28 mouse cellular contexts compared by ENCODE assay signal in genomic region chr14:120661111-120661510, GRCm38 (mm10).
A peak's percentile ranks its signal among the peaks of the same experiment; 100 is the strongest.
DNase-seq lines count a peak whose midpoint lies in the region; ATAC-seq lines count a peak whose summit lies in the region.
"Had no signal": no experiment of that assay in that cellular context is flagged by ENCODE, and none has a peak within 500 bp of the region (broad histone marks: within the 10 kb centered on the region; RNA-seq: fewer than 3 reads in every experiment).

No protein-coding gene starts in this region.

- ATAC-seq in heart, embryonic 13.5 days (ENCODE audit: extremely low read depth, insufficient number of reproducible peaks, low FRiP score, low TSS enrichment) = no peak
- ATAC-seq in heart, embryonic 11.5 days (replicated peaks; ENCODE audit: insufficient number of reproducible peaks, low FRiP score, low TSS enrichment) = no peak
- no peak for ATAC-seq in megakaryocyte, adult 5-6 weeks (ENCODE audit: poor library complexity, severe bottlenecking)
- no peak for ATAC-seq in frontal cortex, adult (ENCODE audit: low TSS enrichment)
- ATAC-seq: forebrain, embryonic 14.5 days; intestine, postnatal 0 days; midbrain, embryonic 15.5 days had no signal

- H3K4me2 ChIP-seq in heart, embryonic 13.5 days = no peak overlapping the region
- H3K4me2 ChIP-seq in heart, embryonic 11.5 days = no peak overlapping the region
- H3K4me2 ChIP-seq: embryonic facial prominence, embryonic 15.5 days; heart, embryonic 12.5 days; hindbrain, embryonic 14.5 days; kidney, embryonic 15.5 days; limb, embryonic 12.5 days; midbrain, embryonic 15.5 days; neural tube, embryonic 15.5 days had no signal

- peak; percentile 29 for DNase-seq in lung, postnatal 10 days
- DNase-seq in Muller cell, postnatal 12 days (ENCODE audit: inconsistent ontology term) = no peak
- DNase-seq: adrenal gland, adult 8-10 months; cerebellum, adult 8-10 months; cerebellum, postnatal 25 days; gastrocnemius, adult 2 months; gastrocnemius, postnatal 36 days; heart, adult 18-20 months; heart, postnatal 10 days; retina, postnatal 1 day; right cerebral cortex, postnatal 14 days had no signal

- no peak overlapping the region for H3K4me3 ChIP-seq in heart, embryonic 13.5 days
- no peak overlapping the region for H3K4me3 ChIP-seq in heart, embryonic 11.5 days (ENCODE audit: low read depth, low read length)
- H3K4me3 ChIP-seq in megakaryocyte, embryonic 14.5 days (replicated peaks) = peak overlapping the region; percentile 86
- H3K4me3 ChIP-seq: embryonic facial prominence, embryonic 10.5 days; embryonic facial prominence, embryonic 15.5 days; gastrocnemius, adult 2 months; heart, embryonic 12.5 days; kidney, embryonic 15.5 days; left cerebral cortex, adult 2 months; limb, embryonic 12.5 days; midbrain, embryonic 15.5 days; neural tube, embryonic 15.5 days had no signal

- H3K4me1 ChIP-seq in heart, embryonic 13.5 days = peaks cover 8% of the 10 kb centered on the region
- no peaks in the 10 kb centered on the region for H3K4me1 ChIP-seq in heart, embryonic 11.5 days (ENCODE audit: control insufficient read depth, insufficient read depth, low read length)
- H3K4me1 ChIP-seq in megakaryocyte, embryonic 14.5 days = peaks cover 90% of the 10 kb centered on the region
- H3K4me1 ChIP-seq: embryonic facial prominence, embryonic 10.5 days; embryonic facial prominence, embryonic 15.5 days; kidney, embryonic 15.5 days; limb, embryonic 12.5 days; midbrain, embryonic 15.5 days; neural tube, embryonic 15.5 days had no signal

- no peaks in the 10 kb centered on the region for H3K36me3 ChIP-seq in heart, embryonic 13.5 days
- no peaks in the 10 kb centered on the region for H3K36me3 ChIP-seq in heart, embryonic 11.5 days (ENCODE audit: control insufficient read depth, insufficient read depth, low read length)
- no peaks in the 10 kb centered on the region for H3K36me3 ChIP-seq in megakaryocyte, embryonic 14.5 days (replicated peaks; ENCODE audit: low read length)
- H3K36me3 ChIP-seq: embryonic facial prominence, embryonic 10.5 days; embryonic facial prominence, embryonic 15.5 days; heart, embryonic 12.5 days; kidney, embryonic 15.5 days; limb, embryonic 12.5 days; midbrain, embryonic 15.5 days; neural tube, embryonic 15.5 days had no signal

- H3K9ac ChIP-seq in heart, embryonic 13.5 days = no peak overlapping the region
- no peak overlapping the region for H3K9ac ChIP-seq in heart, embryonic 11.5 days (ENCODE audit: low read depth, low read length)
- H3K9ac ChIP-seq: embryonic facial prominence, embryonic 15.5 days; heart, embryonic 12.5 days; hindbrain, embryonic 14.5 days; kidney, embryonic 15.5 days; limb, embryonic 12.5 days; midbrain, embryonic 15.5 days; neural tube, embryonic 15.5 days had no signal

- no peaks in the 10 kb centered on the region for H3K27me3 ChIP-seq in heart, embryonic 13.5 days (replicated peaks)
- H3K27me3 ChIP-seq in heart, embryonic 11.5 days (ENCODE audit: control insufficient read depth, insufficient read depth, low read length) = no peaks in the 10 kb centered on the region
- no peaks in the 10 kb centered on the region for H3K27me3 ChIP-seq in megakaryocyte, embryonic 14.5 days (replicated peaks)
- H3K27me3 ChIP-seq: CH12.LX; embryonic facial prominence, embryonic 15.5 days; heart, embryonic 12.5 days; kidney, embryonic 15.5 days; limb, embryonic 12.5 days; midbrain, embryonic 15.5 days; neural tube, embryonic 15.5 days had no signal

- H3K27ac ChIP-seq in heart, embryonic 13.5 days (replicated peaks) = 0 out of 2 replicates have a peak overlapping the region, but pooled peaks have one; percentile 5
- H3K27ac ChIP-seq in heart, embryonic 11.5 days (ENCODE audit: low read depth, low read length) = no peak overlapping the region
- H3K27ac ChIP-seq: embryonic facial prominence, embryonic 10.5 days; embryonic facial prominence, embryonic 15.5 days; gastrocnemius, adult 2 months; hindbrain, embryonic 14.5 days; kidney, embryonic 15.5 days; left cerebral cortex, adult 2 months; limb, embryonic 12.5 days; midbrain, embryonic 15.5 days; neural tube, embryonic 15.5 days had no signal

- no peaks in the 10 kb centered on the region for H3K9me3 ChIP-seq in heart, embryonic 13.5 days
- H3K9me3 ChIP-seq in heart, embryonic 11.5 days (replicated peaks; ENCODE audit: control insufficient read depth, low read length) = no peaks in the 10 kb centered on the region
- H3K9me3 ChIP-seq in megakaryocyte, embryonic 14.5 days = no peaks in the 10 kb centered on the region
- H3K9me3 ChIP-seq: embryonic facial prominence, embryonic 10.5 days; embryonic facial prominence, embryonic 15.5 days; heart, embryonic 12.5 days; kidney, embryonic 15.5 days; limb, embryonic 12.5 days; midbrain, embryonic 15.5 days; neural tube, embryonic 15.5 days had no signal

- WGBS in heart, embryonic 13.5 days = 55% methylated on average over 5 of the region's 5 CpGs
- 44% methylated on average over 5 of the region's 5 CpGs for WGBS in heart, embryonic 11.5 days (ENCODE audit: insufficient replicate concordance)
